Mouse (Mus musculus) bone marrow macrophage, adult 2 months (primary cell): ENCODE data around the gene Tkfc. TPM values are rescaled to one million over a fixed set of nuclear protein-coding genes. Genes with fewer than 3 reads are reported as not detected.
"Not testable (repeated sequence)": the region's sequence is repeated elsewhere in the genome, so short reads cannot be mapped to it uniquely, and the experiment has no call there.

Experiments
- H3K27ac ChIP-seq: 2 replicates; pipeline ENCODE4 v1.5.1; 2012; ENCODE audit warnings: low read depth, low read length; ENCODE audit not compliant: insufficient read depth
- H3K4me1 ChIP-seq: 2 replicates; pipeline ENCODE4 v1.6.1; 2012; ENCODE audit warnings: low read length; ENCODE audit not compliant: control insufficient read depth, insufficient read depth
- H3K4me3 ChIP-seq: 2 replicates; pipeline ENCODE4 v1.5.1; 2012; ENCODE audit warnings: mild to moderate bottlenecking, low read length, moderate library complexity; ENCODE audit not compliant: insufficient read depth
- CTCF ChIP-seq: IDR thresholded peaks from 2 replicates; pipeline ENCODE4 v1.5.1; 2012; ENCODE audit warnings: low read depth, mild to moderate bottlenecking, low read length, moderate library complexity
- POLR2A ChIP-seq: IDR thresholded peaks from 2 replicates; pipeline ENCODE4 v1.6.1; 2012; ENCODE audit warnings: mild to moderate bottlenecking, low read depth, low read length, borderline replicate concordance
- polyA plus RNA-seq: library from polyadenylated mRNA; stranded (reverse); fragments of >200 nt; gene quantifications from 2 replicates; pipeline ENCODE4 v1.2.4, GENCODE M21; 2012; ENCODE audit not compliant: missing spikeins, insufficient read depth, insufficient read length

Gene Tkfc
- polyA plus RNA-seq, 1 experiment = 4.9 TPM

- TF ChIP-seq POLR2A (no peak), CTCF (no peak)
- H3K4me1 ChIP-seq = peaks cover 8% of the 10 kb centered on the region
- no peak overlapping the region for H3K27ac ChIP-seq
- no peak overlapping the region for H3K4me3 ChIP-seq
These were observed 41.2 kb downstream of the Tkfc start for GRCm38 (mm10) chr19:10564278-10564677.

DNA sequence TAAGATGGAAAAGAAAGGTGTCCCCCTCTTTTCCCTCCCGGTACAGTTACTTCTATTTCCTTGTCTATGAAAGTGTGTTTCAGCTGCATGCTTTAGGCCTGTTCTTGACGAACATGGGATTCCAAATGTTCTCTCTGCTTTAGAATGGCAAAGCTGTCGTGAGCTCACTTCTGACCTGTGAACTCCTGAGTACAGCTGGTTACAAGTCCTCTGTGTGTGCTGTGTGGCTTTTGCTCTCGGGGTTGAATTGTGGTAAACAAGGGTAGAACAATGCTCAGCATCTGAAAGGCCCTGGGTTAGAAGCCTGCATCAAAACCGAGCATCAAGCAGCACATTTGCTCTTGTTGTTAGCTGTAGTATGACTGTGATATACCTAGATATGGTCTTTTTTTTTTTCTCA lies 43.1 kb downstream of the Tkfc start:
- TF ChIP-seq CTCF (no peak), POLR2A (no peak)
- Histone ChIP-seq H3K4me3 (no peak overlapping the region), H3K27ac (no peak overlapping the region), H3K4me1 (peaks cover 8% of the 10 kb centered on the region)

DNA sequence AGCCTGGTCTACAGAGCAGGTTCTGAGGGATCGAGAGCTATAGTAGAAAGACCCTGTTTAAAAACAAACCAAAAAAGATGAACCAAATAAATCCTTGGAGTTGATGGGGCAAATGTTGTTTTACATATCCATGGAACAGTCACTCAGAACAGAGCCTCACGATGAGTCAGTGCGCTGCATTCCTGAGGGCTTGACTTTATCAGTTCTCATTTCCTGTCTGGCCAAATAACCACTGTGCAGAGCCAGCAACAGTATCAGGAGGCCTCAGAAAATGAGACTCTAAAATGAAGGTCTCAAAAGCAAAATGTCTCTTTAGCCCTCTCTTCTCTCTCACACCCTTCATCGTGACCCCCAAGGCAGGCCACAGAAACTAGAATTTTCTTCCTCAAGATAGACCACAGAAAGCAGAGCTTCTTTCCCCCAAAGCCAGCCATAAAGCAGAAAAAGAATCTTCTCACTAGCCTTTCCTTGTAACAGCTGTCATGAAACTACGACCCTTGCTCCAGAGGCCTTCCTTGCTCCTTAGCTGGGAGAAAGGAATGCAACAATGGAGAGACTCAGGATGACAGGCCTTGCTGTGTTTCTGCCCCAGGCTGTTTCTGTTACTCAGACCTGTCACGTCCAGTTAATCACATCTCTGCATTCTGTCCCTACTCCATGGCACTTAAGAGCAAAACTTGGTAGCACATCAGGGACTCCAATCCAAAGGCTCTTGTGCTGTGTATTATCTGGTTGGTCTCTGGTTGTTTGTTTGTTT lies 43.7 kb downstream of the Tkfc start:
- H3K4me1 ChIP-seq = peaks cover 8% of the 10 kb centered on the region
- H3K4me3 ChIP-seq = no peak overlapping the region
- H3K27ac ChIP-seq = no peak overlapping the region
- no peak for TF ChIP-seq POLR2A
- no peak for TF ChIP-seq CTCF

GRCm38 (mm10) chr19:10560108-10560507 lies 45.3 kb downstream of the Tkfc start:
- no peak for TF ChIP-seq POLR2A
- TF ChIP-seq CTCF = no peak
- H3K27ac ChIP-seq = no peak overlapping the region
- peaks cover 10% of the 10 kb centered on the region for H3K4me1 ChIP-seq
- no peak overlapping the region for H3K4me3 ChIP-seq

DNA sequence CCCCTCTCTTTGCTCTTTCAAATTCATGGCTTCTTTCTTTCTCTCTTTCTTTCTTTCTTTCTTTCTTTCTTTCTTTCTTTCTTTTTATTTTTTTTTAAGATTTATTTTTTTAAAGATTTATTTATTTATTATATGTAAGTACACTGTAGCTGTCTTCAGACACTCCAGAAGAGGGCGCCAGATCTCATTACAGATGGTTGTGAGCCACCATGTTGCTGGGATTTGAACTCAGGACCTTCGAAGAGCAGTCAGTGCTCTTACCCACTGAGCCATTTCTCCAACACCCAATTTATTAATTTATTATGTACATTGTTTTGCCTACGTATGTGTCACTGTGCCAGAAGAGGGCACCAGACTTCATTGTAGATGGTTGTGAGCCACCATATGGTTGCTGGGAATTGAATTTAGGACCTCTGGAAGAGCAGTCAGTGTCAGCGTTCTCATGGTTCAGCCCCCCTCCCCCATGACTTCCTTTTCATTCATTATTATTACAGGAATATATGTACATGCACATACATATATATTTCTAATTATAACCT lies 47.5 kb downstream of the Tkfc start:
- peaks cover 15% of the 10 kb centered on the region for H3K4me1 ChIP-seq
- H3K4me3 ChIP-seq, H3K27ac ChIP-seq: not testable (repeated sequence)

- Histone ChIP-seq H3K4me3 (no peak overlapping the region), H3K4me1 (peaks cover 15% of the 10 kb centered on the region), H3K27ac (no peak overlapping the region)
- TF ChIP-seq CTCF (no peak), POLR2A (no peak)
These were observed 48.0 kb downstream of the Tkfc start for GRCm38 (mm10) chr19:10557430-10557829.

DNA sequence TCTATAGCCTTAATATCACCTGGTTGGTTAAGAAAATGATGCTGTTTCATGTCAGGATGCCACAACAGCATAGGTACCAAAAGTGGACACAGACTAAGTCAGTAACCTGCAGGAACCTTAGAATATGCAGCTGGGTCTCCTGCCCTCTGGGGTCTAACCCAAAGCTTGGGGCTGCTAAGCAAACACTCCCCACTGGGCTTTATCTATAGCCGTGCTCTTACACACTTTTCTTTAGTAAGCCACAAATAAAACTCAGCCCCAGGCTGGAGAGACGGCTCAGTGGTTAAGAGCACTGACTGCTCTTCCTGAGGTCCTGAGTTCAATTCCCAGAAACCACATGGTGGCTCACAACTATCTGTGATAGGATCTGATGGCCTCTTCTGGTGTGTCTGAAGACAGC lies 48.5 kb downstream of the Tkfc start:
- Histone ChIP-seq H3K4me3 (no peak overlapping the region), H3K27ac (no peak overlapping the region), H3K4me1 (peaks cover 15% of the 10 kb centered on the region)
- TF ChIP-seq CTCF = no peak
- no peak for TF ChIP-seq POLR2A

DNA sequence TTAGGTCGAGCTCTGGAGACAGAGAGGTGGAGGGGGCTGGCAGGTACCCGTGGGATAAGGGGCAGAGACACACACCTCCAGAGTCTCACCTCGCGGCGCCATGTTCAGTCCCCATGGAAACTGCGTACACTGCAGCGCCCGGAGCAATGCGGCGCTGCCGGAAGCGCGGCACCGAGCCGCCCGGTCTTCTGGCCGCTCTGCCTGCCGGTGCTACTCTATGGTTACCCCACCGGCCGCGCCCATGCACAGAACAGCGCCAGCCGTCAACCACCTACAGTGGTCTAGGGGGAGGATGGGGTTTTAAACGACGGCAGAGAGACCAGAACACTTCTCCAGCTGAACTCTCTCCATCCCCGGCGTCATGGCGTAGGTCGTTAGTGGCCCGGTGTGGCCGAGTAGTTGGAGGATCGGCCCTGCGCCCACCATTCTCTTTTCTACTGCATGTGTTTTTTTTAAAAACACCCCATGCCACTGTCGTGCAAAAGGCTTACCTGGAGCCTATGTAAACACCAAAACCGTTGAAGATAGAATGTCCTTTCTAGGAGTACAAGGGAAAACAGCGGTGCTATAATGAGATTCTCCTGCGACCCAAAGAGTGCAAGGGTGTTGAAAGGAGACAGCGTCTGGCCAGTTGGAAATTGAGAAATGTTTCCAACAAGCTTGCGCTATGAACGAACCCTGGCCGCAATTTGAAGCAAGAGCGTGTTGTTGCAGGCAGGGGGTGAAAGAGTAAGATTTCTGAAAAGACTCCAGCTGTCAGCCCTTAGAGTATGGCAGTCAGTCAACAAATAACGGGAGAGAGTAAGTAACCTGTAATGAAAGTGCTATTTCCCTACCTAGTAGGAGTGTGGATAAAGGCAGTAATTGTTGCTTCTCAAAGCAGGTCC lies 49.6 kb downstream of the Tkfc start, which contains the start of gene Tmem216:
TSS of gene Tmem216 (minus strand) at position 615 of the 887 bp plus-strand sequence.
- TF ChIP-seq POLR2A (no peak), CTCF (no peak)
- H3K4me3 ChIP-seq = peak within 1 kb of the TSS; percentile 78
- H3K4me1 ChIP-seq = peaks cover 7% of the 10 kb centered on the region
- H3K27ac ChIP-seq = no peak within 1 kb of the TSS

- H3K4me3 ChIP-seq = no peak overlapping the region
- H3K4me1 ChIP-seq = no peaks in the 10 kb centered on the region
- H3K27ac ChIP-seq = no peak overlapping the region
- TF ChIP-seq POLR2A = no peak
- no peak for TF ChIP-seq CTCF
These were observed 66.0 kb downstream of the Tkfc start for GRCm38 (mm10) chr19:10539454-10539853.

Other genes with a start within 250 kb of the Tkfc start
- gene Syt7, start 216.6 kb downstream of the Tkfc start, polyA plus RNA-seq = not detected in 2 replicates
- gene Lrrc10b, start 148.2 kb downstream of the Tkfc start, polyA plus RNA-seq = not detected in 2 replicates
- 0.54 TPM in 1 of 2 replicates, not detected in the other for gene Ppp1r32, start 122.7 kb downstream of the Tkfc start, polyA plus RNA-seq
- 62.0 and 62.8 TPM in 2 replicates for gene Cpsf7, start 80.4 kb downstream of the Tkfc start, polyA plus RNA-seq
- 47.0 and 51.9 TPM in 2 replicates for gene Sdhaf2, start 79.5 kb downstream of the Tkfc start, polyA plus RNA-seq
- 6.6 and 7.8 TPM in 2 replicates for gene Tmem216, start 49.4 kb downstream of the Tkfc start, polyA plus RNA-seq
- gene Cyb561a3, start 28.5 kb downstream of the Tkfc start, polyA plus RNA-seq = 30.1 and 34.2 TPM in 2 replicates
- 8.4 and 10.6 TPM in 2 replicates for gene Tmem138, start 28.3 kb downstream of the Tkfc start, polyA plus RNA-seq
- 85.9 and 103 TPM in 2 replicates for gene Ddb1, start 327 bp downstream of the Tkfc start, polyA plus RNA-seq
- gene Vwce, start 28.6 kb upstream of the Tkfc start, polyA plus RNA-seq = not detected in 2 replicates
- gene Pga5, start 72.4 kb upstream of the Tkfc start, polyA plus RNA-seq = not detected in 2 replicates
- gene Vps37c, start 83.1 kb upstream of the Tkfc start, polyA plus RNA-seq = 39.9 and 41.7 TPM in 2 replicates
- gene Cd5, start 133.3 kb upstream of the Tkfc start, polyA plus RNA-seq = not detected in 2 replicates
- gene Cd6, start 224.4 kb upstream of the Tkfc start, polyA plus RNA-seq = not detected in 2 replicates
- 93.7 and 94.6 TPM in 2 replicates for gene Slc15a3, start 234.1 kb upstream of the Tkfc start, polyA plus RNA-seq